Mouse (Mus musculus) neural tube, embryonic 10.5 days (tissue): Measurements from ENCODE around the gene Wasf2.
"Not testable (repeated sequence)": the region's sequence is repeated elsewhere in the genome, so short reads cannot be mapped to it uniquely, and the experiment has no call there.

Experiments
- DNase-seq: peaks from one replicate; pipeline ENCODE4 v3.0.0-alpha.2; 2017; ENCODE audit warnings: low spot score; ENCODE audit errors: extremely low spot score

The Wasf2 gene

DNA sequence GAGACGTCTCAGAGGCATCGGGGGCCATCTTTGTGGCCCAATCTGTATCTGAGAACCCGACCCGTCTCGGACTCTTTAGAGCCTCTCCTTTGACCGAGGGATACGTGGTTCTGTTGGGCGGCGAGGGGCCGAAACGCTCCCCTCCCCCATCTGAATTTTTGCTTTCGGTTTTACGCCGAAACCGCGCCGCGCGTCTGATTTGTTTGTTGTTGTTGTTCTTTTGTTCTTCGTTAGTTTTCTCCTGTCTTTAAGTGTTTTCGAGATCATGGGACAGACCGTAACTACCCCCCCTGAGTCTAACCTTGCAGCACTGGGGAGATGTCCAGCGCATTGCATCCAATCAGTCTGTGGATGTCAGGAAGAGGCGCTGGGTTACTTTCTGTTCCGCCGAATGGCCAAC lies 33.6 kb upstream of the Wasf2 start:
- not testable (repeated sequence) for DNase-seq

DNA sequence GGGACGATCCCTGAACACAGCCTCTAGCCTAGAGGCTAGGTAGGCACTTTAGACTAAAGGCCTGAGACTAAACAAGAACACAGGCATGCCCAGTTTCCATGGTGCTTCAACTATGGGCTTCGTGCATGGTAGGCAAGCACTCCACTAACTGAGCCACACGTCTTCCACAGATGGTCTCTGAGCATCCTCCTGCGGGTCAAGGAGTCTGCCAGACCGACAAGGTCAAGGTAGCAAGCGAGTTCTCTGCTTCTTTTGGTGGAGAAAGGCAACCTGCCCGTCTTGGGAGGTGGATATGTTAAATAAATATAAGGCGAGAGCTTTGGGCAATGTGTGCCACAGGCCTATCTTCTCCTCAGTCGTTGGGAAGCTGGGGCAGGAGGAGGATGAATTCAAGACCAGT lies 28.6 kb upstream of the Wasf2 start:
- no peak for DNase-seq

GRCm38 (mm10) chr4:133103525-133104193 lies 26.6 kb upstream of the Wasf2 start:
- no peak for DNase-seq

- peak; percentile 16 for DNase-seq
These were observed 26.1 kb upstream of the Wasf2 start for GRCm38 (mm10) chr4:133104194-133104569.

DNA sequence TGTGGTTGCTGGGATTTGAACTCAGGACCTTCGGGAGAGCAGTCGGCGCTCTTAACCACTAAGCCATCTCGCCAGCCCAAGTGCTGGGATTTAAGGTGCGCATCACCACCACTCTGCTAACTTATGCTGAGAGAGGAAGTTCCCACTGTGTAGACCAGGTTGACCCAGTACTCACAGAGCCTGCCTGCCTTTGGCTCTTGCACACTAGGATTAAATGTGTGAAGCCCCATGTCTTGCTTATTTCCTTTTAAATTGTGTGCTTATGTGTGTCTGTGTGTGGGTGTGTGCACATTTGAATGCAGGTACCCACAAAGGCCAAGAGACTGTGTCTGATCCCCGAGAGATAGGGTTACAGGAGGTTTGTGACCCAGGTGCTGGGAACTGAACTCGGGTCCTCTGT lies 23.6 kb upstream of the Wasf2 start:
- no peak for DNase-seq

DNA sequence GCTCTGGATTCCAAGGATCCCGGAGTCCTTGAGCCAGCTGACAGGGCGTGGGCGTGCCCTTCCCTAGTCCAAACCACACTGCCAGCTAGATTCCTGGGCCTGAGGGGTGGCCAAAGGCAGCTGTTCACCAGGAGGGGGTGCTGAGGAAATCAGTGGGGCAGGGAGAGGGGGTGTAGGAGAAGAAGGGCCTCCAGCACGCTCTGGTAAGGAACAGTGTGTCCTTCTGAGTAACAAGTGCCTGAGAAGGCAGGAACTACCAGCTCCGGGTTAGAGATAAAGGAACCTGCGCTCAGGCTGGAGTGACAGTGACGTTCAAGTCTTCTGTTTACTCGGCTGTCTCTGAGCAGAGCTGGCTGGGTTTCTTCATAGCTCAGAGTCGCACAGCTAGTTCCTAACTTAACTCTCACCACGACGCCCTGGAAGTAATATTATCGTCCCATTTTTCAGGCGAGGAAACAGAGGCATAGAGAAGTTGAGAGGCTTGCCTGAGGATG lies 22.5 kb upstream of the Wasf2 start:
- no peak for DNase-seq

- no peak for DNase-seq
These were observed 21.6 kb upstream of the Wasf2 start for GRCm38 (mm10) chr4:133108481-133109334.

- no peak for DNase-seq
These were observed 20.9 kb upstream of the Wasf2 start for GRCm38 (mm10) chr4:133109335-133109801.

- DNase-seq, result no peak
These were observed 18.0 kb upstream of the Wasf2 start for GRCm38 (mm10) chr4:133112175-133112838.

DNA sequence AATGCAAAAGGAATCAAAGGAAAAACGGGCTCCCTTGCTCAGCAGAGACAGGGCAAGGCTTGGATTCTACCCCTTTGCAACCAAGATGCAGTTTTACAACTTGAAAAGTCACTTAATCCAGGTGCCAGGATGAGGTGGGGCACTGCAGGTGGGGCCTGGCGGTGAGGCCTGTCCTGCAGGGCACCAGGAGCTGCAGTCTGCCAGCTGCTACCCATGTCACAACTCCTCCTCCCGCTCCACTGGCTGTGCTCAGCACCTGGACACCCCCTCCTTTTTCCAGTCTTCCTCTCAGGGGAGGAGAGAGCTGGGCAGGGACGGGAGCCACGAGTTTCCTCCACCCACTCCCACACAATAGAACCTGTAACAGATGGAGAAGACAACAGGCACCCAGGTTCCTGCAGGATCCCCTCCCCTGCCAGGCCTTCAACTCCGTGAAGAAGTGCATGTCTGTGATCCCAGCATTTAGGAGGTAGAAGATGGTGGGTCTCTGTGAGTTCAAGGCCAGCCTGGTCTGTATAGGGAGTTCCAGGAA lies 16.9 kb upstream of the Wasf2 start:
- DNase-seq, result no peak

DNA sequence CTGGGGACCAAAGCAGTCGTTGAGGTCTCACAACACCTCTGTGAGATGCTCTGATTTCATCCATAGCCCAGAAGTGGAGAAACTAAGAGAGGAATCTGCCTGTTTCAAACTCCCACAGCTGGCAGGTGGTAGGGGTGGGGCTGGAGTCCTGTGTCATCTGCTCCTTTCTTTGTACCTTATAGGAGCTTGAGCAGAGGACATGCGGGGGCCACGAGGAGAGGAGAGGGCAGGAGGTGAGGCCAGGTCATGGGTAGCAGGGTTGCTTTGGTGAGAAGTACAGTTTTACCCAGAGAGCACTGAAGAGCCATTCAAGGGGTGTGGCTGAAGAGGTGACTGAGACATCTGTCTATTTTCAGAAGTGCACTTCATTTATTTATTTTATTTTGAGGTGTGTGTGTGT lies 15.5 kb upstream of the Wasf2 start:
- no peak for DNase-seq

DNA sequence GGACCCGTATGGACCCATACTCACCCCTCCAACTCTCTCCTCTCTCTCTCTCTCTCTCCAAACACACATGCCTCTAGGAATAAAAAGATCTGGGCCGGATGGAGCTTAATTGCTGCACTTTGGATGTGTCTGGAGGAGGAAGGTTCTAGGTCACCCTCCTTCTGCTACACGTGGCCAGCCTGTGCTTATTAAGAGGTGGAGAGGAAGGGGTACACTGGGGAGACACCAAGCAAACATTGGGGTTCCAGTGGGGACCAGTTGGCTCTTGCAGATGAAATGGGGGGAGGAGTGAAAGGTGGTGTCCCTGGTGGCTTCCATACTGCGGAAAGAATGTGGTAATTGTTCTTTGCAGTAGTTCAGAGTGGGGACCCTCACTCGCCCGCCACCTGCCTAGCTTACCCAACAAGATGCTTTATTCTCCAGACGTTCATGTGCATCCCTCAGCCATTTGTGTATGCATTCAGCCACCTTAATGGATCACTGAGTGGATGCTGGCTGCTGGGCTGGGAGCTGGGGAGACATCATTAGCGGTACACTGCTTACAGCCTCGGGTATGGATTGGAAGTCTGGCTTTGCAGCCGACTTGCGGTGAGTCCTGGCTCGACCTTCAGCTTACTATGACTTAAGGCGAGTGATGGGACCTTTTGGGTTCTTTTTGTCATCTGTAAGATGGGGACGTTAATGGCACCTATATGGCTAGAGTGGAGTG lies 14.4 kb upstream of the Wasf2 start:
- no peak for DNase-seq

- DNase-seq, result no peak
These were observed 13.4 kb upstream of the Wasf2 start for GRCm38 (mm10) chr4:133116756-133117470.

DNA sequence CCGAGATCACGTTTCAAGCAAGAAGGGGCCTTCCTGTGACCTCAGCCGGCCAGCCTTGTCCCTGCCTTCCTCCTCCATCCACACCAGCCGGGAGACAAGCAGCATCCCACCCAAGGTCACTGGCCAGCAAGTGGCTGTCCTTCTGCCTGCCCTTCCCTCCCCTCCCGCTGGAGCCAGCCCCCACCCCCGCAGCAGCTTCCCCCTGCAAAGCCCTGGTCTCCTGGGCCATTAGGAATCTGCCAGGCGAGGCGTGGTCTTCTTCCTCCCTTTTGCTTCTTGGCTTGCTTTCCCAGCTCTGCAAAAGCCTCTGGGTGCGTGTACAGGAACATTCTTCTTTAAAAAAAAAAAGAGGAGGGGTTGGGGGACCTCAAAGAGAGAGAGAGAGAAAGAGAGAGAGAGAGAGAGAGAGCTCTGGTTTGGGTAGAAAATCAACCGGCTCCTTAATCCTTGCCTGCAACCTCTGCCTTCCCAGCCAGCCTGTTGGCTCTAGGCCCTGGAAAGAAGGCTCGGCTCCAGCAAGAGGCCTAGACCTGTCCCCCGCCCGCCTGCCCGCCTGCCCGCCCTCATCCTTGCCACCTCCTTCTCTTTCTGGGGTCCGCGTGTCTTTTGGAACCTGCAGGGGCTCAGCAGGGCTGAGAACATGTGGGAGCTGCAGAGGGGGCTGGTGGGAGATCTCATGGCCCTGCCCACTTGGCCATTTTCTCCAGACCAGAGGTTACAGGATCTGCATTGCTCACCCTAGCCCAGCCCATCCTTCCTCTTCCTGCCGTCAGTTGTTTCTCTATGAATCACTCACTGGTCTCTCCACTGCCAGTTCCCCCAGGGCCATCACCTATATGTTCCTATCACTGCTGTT lies 12.5 kb upstream of the Wasf2 start:
- peak; percentile 65 for DNase-seq

DNA sequence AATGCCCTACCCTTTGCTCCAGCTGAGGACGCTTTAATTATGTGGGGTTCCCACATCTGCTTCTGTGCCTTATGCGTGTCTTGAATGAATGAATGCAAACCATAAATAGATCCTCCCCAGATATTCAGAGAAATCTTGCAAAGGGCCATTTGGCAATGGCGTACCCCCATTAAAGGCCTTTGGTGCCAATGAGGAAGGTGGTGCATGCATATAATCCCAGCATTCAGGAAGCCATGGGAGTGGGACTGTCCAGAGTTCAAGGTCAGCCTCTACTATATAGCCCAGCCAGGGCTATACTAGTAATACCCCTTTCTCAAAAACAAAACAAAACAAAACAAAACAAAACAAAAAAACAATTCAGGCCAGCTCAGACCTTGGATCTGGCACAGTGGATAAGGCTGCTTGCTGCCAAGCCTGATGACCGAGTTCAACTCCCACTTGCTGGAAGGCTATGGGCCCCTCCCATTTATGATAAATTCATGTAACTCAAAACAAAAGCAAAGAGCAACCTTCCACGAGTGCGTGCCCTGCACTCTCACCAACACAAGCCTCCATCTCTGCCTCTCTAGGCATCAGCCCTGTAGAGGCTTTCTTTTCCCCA lies 11.4 kb upstream of the Wasf2 start:
- DNase-seq, result no peak

DNA sequence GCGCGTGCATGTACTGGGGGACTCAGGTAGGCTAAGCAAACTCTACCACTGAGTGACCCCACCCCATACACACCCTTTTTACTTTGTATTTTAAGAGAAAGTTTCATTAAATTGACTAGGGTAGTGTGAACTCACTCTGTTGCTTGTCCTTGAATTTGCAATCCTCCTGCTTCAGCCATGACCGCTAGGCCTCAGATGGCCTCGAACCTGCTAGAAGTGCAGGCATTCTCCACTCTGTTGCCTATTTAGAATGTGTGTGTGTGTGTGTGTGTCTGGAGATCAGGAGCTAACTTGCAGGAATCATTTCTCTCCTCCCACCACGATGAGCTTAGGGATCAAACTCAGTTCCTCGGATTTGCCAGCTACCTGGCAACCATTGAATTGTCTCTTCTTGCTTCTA lies 10.7 kb upstream of the Wasf2 start:
- no peak for DNase-seq

GRCm38 (mm10) chr4:133120833-133121321 lies 9.4 kb upstream of the Wasf2 start:
- no peak for DNase-seq

DNA sequence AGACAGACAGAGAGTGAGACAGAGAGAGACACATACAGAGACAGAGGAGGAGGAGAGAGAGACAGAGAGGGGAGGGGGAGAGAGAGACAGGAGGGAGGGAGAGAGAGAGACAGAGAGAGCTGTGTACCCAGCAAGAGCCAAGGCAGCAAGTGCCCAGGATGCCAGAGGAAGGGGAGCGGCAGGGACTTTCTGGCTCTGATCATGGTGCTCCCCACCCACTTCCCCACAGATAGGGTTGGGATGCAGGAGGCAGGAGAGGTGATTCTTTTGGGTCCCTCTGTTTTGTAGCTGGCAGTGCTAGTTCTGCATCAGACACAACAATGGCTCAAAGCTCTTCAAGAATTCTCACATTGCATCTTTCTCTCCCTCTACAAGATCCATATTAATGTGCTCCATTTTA lies 8.9 kb upstream of the Wasf2 start:
- no peak for DNase-seq
